Mouse (Mus musculus) frontal cortex, postnatal 36 days (tissue): ENCODE measurements at regions not wholly inside any gene's neighbourhood (a gene's known extent, or its start where the extent isn't known, plus 50 kb on each side); places are given as distances from the start of the nearest gene placed in this dataset.

ENCODE experiments used
- DNase-seq, 2 experiments: peaks; one replicate each; pipeline ENCODE4 v3.0.0; 2022; ENCODE audit warnings: low spot score in 2 of 2

GRCm38 (mm10) chr6:126362331-126362730, 172.9 kb downstream of the Kcna5 start:
- DNase-seq = no peak

- DNase-seq = no peak
These were observed 181.9 kb downstream of the Kcna5 start for GRCm38 (mm10) chr6:126353346-126353745.

- DNase-seq = no peak
These were observed 183.8 kb upstream of the Ntf3 start for GRCm38 (mm10) chr6:126350476-126350875.

GRCm38 (mm10) chr6:126349905-126350304, 183.2 kb upstream of the Ntf3 start:
- DNase-seq = no peak

- no peak for DNase-seq
These were observed 178.5 kb upstream of the Ntf3 start for GRCm38 (mm10) chr6:126345221-126345620.

DNA sequence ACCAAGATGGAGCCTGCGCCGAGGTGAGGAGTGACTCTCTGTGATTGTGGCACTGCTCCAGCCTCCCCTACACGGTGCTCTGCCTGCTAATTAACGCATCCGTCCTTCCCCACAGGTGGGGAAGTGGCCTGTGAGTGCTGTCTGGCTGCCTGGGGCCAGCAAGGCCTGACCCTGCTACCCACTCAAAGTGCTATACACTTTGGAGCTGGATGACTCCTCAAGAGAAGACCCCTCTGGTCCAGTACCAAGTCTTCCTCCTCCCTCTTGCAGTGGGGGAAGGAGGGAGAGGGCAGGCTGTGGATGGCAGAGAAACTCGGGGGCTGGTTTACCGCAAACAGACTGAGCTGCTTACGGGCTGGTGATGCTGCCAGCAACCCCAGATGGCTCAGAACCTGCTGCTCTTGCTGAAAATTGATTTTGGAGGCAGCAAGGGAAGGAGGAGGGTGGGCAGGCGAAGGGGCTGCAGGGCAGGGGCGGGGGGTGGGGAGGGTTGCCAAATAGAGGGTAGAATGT, 173.4 kb upstream of the Ntf3 start:
- DNase-seq = peak; percentile 19 to 26

DNA sequence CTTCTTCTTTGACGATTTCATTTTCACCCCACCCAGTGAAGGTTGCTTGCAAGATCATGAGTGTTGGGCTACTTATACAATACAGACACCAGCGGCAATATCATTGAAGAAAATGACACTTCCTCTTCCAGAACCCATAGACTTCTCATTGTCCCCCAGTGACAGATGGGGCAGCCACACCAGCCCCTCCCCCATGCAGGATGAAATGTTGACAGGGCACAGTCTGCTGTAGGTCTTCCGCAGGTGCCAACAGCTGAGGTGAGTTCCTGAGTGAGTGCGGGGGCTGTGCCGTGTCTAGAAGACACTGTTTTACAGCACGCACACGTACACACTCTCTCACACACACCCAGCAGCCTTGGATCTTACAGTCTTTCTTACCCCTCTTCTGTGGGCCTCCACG, 171.0 kb upstream of the Ntf3 start:
- DNase-seq = no peak

- DNase-seq = peak; percentile 21 to 74
These were observed 167.5 kb upstream of the Ntf3 start for GRCm38 (mm10) chr6:126334258-126334657.

DNA sequence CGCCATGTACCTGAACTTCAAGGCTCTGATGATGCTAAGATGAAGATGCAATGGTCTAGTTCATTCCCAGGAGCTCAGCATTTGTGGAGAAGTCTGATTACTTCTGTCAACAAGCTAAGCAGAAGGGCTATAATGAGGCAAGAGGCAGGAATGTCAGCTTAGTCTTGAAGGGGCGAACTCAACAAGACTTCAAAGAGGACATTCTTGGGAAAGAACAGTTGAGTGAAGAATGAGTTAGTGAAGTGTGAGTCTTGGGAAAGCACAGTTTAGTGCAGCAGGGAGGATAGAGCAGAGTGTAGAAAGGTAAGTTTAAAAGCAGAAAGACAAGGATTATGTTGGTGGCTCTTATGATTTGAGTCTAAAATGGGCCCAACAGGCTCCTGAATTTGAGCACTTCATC, 160.5 kb upstream of the Ntf3 start:
- no peak for DNase-seq

- no peak for DNase-seq
These were observed 151.8 kb upstream of the Ntf3 start for GRCm38 (mm10) chr6:126318523-126318922.

GRCm38 (mm10) chr6:126310786-126311480, 144.2 kb upstream of the Ntf3 start:
- DNase-seq = no peak

DNA sequence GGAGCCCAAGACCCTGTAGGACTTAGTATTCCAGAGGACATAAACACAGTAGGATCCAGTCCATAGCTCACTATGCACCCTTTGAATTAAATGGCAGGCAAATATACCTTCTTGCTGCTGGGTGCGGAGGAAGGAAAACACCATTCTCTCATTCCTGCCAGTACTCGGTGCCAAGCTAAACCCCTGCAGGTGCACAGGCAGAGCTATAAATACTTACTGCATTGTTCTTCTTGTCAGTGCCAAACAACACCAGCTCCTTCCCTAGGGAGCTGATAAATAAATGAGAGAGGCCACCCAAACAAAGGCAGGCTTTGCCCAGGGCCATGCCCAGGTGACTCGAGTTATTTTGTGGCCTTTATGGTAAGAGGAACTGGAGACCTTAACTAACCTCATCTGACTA, 136.4 kb upstream of the Ntf3 start:
- no peak for DNase-seq

DNA sequence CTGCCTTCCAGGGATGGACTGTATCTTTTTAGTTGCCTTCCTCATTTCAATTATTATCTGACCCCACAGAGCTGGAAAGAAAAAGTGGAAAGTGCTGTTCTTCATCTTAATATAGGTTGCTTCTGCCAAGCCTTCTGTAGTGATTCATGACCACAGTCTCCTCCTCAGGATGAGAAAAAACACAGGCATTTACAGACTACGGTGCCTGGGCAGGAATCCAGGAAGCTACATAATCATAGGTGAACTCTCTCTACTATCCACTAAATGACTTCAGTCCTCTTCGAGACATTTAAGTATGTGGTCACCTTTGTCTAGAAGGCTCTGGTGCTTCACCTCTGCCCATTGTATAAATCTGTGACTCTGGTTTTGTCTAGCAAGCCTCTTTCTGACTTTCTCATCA, 124.9 kb upstream of the Ntf3 start:
- DNase-seq = no peak

- no peak for DNase-seq
These were observed 120.5 kb upstream of the Ntf3 start for GRCm38 (mm10) chr6:126287166-126287565.

DNA sequence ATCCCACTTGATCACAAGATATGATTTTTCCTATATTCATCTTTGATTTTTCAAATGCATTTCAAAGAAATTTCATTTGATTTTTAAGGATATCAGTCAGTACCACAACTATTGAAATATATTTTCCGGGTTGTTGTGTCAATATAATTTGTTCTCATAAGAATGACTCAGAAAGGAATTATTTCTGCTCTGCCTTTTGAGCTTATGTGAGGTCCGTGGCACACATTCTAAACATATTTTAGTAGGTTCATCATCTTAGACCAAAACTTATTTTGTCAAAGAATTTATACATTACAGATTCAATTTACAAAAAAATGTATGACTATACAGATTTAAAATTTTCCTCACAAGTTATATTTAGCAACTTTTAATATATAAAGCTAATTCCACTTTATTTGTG, 119.5 kb upstream of the Ntf3 start:
- DNase-seq = no peak

DNA sequence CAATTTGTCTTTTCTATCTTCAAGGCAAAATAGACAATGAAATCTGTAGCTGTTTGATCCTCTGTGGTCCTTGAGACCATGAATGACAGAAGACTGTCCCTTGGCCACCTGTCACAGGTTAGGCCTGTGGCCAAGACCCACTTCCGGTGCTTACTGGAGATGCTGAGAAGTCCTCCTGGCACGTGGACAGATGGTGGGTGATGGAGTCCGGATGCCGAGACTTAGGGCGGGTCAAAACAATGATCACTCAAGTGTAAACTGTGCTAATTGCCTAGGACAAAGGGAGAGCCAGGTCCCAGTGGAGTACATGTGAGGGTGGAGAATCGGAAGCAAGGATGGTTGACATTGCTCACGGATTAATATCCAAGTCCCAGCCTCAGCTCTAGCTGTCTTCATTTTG, 117.7 kb upstream of the Ntf3 start:
- DNase-seq = no peak

- DNase-seq = no peak
These were observed 113.6 kb upstream of the Ntf3 start for GRCm38 (mm10) chr6:126280352-126280751.

DNA sequence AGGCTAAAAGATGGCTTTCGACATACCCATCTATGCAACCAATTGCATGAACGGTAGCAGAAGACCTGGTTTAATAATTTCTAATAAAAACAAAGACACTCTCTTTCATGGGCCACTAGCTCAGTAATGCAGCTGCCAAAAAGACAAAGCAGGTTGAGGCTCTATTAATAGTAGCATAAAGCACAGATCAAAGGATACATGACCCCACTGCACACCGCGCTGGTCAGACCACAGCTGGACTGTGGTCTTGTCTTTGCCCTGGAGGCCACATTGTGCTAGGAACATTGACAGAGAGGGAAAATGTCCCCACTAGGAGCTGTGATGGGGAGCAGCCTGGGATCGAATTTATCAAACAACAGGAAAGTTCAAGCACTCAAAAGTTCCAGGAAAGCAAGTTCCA, 79.3 kb upstream of the Ntf3 start:
- no peak for DNase-seq

- no peak for DNase-seq
These were observed 78.7 kb upstream of the Ntf3 start for GRCm38 (mm10) chr6:126245431-126245830.

GRCm38 (mm10) chr6:126242299-126242698, 75.6 kb upstream of the Ntf3 start:
- no peak for DNase-seq

- DNase-seq = no peak
These were observed 73.5 kb upstream of the Ntf3 start for GRCm38 (mm10) chr6:126240256-126240655.
